ENCODE assay signal across 7 mouse cellular contexts in the genomic region with DNA sequence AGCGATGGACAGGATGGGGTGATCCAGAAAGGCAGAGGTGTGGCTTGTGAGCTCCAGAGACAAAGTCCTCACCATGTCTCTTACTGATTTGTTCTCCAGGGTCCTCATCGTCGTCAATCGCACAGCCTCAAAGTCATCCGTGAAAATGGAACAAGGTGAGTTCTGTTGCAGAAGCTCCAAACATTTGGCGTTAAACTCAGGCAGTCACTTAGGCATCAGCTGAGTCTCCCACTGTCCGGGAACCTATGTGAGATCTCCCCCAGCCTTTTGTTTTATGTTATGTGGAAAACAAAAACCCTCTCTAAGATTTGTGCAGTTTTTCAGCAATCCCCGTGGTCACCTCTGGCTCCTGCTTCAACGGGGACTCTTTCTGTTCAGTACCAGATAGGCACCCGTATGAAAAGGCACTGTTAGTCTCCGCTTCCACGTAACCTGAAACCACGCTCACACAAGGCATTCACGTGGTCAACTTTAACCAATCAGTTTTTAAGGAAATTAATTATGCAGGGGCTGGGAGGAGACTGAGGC. TPM values are rescaled to one million over a fixed set of nuclear protein-coding genes. Genes with fewer than 3 reads are reported as not detected.
A peak's percentile ranks its signal among the peaks of the same experiment; 100 is the strongest.
DNase-seq lines count a peak whose midpoint lies in the region; ATAC-seq lines count a peak whose summit lies in the region.

No protein-coding gene starts in this region.

- H3K4me1 ChIP-seq in forebrain, embryonic 14.5 days (ENCODE audit: control insufficient read depth, insufficient read depth, low read length): peaks cover 3% of the 10 kb centered on the region; the same call in 1 of the 2 replicates

- DNase-seq in CD4-positive, CD25-positive, alpha-beta regulatory T cell, adult 2 months (ENCODE audit: low read depth, low spot score): peak; percentile 67
- peak; percentile 90 for DNase-seq in MEL-GATA-1-ER (ENCODE audit: extremely low read depth, low read depth)
- DNase-seq in forebrain, embryonic 14.5 days (ENCODE audit: low spot score): peak; percentile 88
- DNase-seq in large intestine, adult 2 months (ENCODE audit: low read depth, low spot score): peak; percentile 67
- peak; percentile 42 for DNase-seq in neural tube, embryonic 10.5 days (ENCODE audit: extremely low spot score, low spot score)
- no peak for DNase-seq in left cerebral cortex, postnatal 10 days (ENCODE audit: extremely low spot score in 1 of 2, low spot score in 2 of 2)
- no peak for DNase-seq in adrenal gland, postnatal 10 days

- no peaks in the 10 kb centered on the region for H3K36me3 ChIP-seq in forebrain, embryonic 14.5 days (ENCODE audit: control insufficient read depth, insufficient read depth, low read length)

- H3K27ac ChIP-seq in forebrain, embryonic 14.5 days (ENCODE audit: low read depth, low read length): no peak overlapping the region

- peak overlapping the region; percentile 48 for H3K4me2 ChIP-seq in forebrain, embryonic 14.5 days (ENCODE audit: low read length)

- H3K27me3 ChIP-seq in forebrain, embryonic 14.5 days (replicated peaks; ENCODE audit: control insufficient read depth, insufficient read depth, low read length): no peaks in the 10 kb centered on the region

- H3K9me3 ChIP-seq in forebrain, embryonic 14.5 days (replicated peaks; ENCODE audit: control insufficient read depth, low read length): no peaks in the 10 kb centered on the region

- H3K9ac ChIP-seq in forebrain, embryonic 14.5 days (ENCODE audit: low read length): peak overlapping the region; percentile 49

- H3K4me3 ChIP-seq in forebrain, embryonic 14.5 days (ENCODE audit: low read depth, low read length): peak overlapping the region; percentile 26

- 35% methylated on average over 14 of the region's 14 CpGs for WGBS in forebrain, embryonic 14.5 days
- WGBS in large intestine, adult 2 months: 26% methylated on average over 14 of the region's 14 CpGs

- intact Hi-C loops in left cerebral cortex, postnatal 10 days (cut with DNase I): no loop called here

- peak; percentile 83 for ATAC-seq in forebrain, embryonic 14.5 days

RNA-seq across cellular contexts. Expression of a gene that starts 6.7 kb away (rescaled TPM):
- polyA plus RNA-seq in forebrain, embryonic 14.5 days (2014; fragmentation: Nextera tagmentation; extraction: Ambion mirVana): 0.27 and 0.30 TPM in 2 replicates
- polyA plus RNA-seq in large intestine, adult 2 months (2012; rRNA removed): 4.2 and 9.1 TPM in 2 replicates
- not detected for total RNA-seq in left cerebral cortex, postnatal 10 days (2021)
- under 1 TPM; 0.30 to 0.51 TPM for total RNA-seq in adrenal gland, postnatal 10 days (2021)

RNA-seq across cellular contexts. Expression of a gene that starts 27.5 kb away (rescaled TPM):
- polyA plus RNA-seq in forebrain, embryonic 14.5 days (2014; fragmentation: Nextera tagmentation; extraction: Ambion mirVana): 87.3 and 94.5 TPM in 2 replicates
- polyA plus RNA-seq in large intestine, adult 2 months (2012; rRNA removed): 21.1 and 32.5 TPM in 2 replicates
- total RNA-seq in left cerebral cortex, postnatal 10 days (2021): 10 to 100 TPM; 46.7 to 48.0 TPM
- total RNA-seq in adrenal gland, postnatal 10 days (2021): 10 to 100 TPM; 62.0 to 72.7 TPM

RNA-seq across cellular contexts. Expression of a gene that starts 53.6 kb away (rescaled TPM):
- 17.8 and 18.4 TPM in 2 replicates for polyA plus RNA-seq in forebrain, embryonic 14.5 days (2014; fragmentation: Nextera tagmentation; extraction: Ambion mirVana)
- 21.3 and 22.0 TPM in 2 replicates for polyA plus RNA-seq in large intestine, adult 2 months (2012; rRNA removed)
- total RNA-seq in left cerebral cortex, postnatal 10 days (2021): 10 to 100 TPM; 18.5 to 19.1 TPM
- total RNA-seq in adrenal gland, postnatal 10 days (2021): 1 to 10 TPM; 5.3 to 6.5 TPM

RNA-seq across cellular contexts. Expression of a gene that starts 53.9 kb away (rescaled TPM):
- polyA plus RNA-seq in forebrain, embryonic 14.5 days (2014; fragmentation: Nextera tagmentation; extraction: Ambion mirVana): 0.60 and 0.63 TPM in 2 replicates
- polyA plus RNA-seq in large intestine, adult 2 months (2012; rRNA removed): 11.1 and 20.2 TPM in 2 replicates
- total RNA-seq in left cerebral cortex, postnatal 10 days (2021): 1 to 10 TPM; 1.6 to 1.8 TPM
- total RNA-seq in adrenal gland, postnatal 10 days (2021): 1 to 10 TPM; 3.1 to 3.3 TPM

Comparison
In these comparisons a context has a peak if more than half of its experiments do, and no peak if none do; other contexts are left out.
1. DNase-seq: peak in CD4-positive, CD25-positive, alpha-beta regulatory T cell, adult 2 months (single experiment), MEL-GATA-1-ER (single experiment), forebrain, embryonic 14.5 days (single experiment), large intestine, adult 2 months (single experiment) and neural tube, embryonic 10.5 days (single experiment); none in left cerebral cortex, postnatal 10 days (0 of 2) and adrenal gland, postnatal 10 days (single experiment).